Mouse (Mus musculus) brain, embryonic 14.5 days (tissue): ENCODE results near the gene Dpf3.

Experiments used
- CTCF ChIP-seq: fragments of 200-500 bp; IDR thresholded peaks from 2 replicates; pipeline ENCODE4 v1.5.1; 2012; ENCODE audit warnings: inconsistent platforms, mild to moderate bottlenecking, moderate library complexity, borderline replicate concordance; ENCODE audit not compliant: insufficient read depth, insufficient read length; ENCODE audit errors: extremely low read depth
- POLR2A ChIP-seq: fragments of 200-500 bp; IDR thresholded peaks from 2 replicates; pipeline ENCODE4 v1.6.1; 2012; ENCODE audit warnings: mild to moderate bottlenecking, inconsistent platforms, borderline replicate concordance; ENCODE audit not compliant: poor library complexity, insufficient read depth, insufficient read length, severe bottlenecking; ENCODE audit errors: extremely low read depth

GRCm38 (mm10) chr12:83220964-83221363 lies 266.6 kb downstream of the Dpf3 start:
- no peak for TF ChIP-seq CTCF
- no peak for TF ChIP-seq POLR2A
